Mouse (Mus musculus) limb, embryonic 14.5 days (tissue): ENCODE results near the gene Ankrd13a. TPM values are rescaled to one million over a fixed set of nuclear protein-coding genes. Genes with fewer than 3 reads are reported as not detected.
A peak's percentile ranks its signal among the peaks of the same experiment; 100 is the strongest.

ENCODE experiments used
- ATAC-seq: fragments of 200-750 bp; cut with Nextera tagmentation; 2 replicates; pipeline ENCODE4 v1.8.0; 2017; ENCODE audit warnings: low read depth, moderate number of reproducible peaks, moderate TSS enrichment; ENCODE audit not compliant: low FRiP score
- DNase-seq: peaks from one replicate; pipeline ENCODE4 v3.0.0-alpha.2; 2015; ENCODE audit warnings: low spot score
- H3K27ac ChIP-seq: fragments of 300-500 bp; sonication (generic); replicated peaks from 2 replicates; pipeline ENCODE4 v1.5.1; 2014; ENCODE audit warnings: low read depth, mild to moderate bottlenecking, low read length, moderate library complexity, mixed read lengths
- H3K27me3 ChIP-seq: fragments of 300-500 bp; sonication (generic); 2 replicates; pipeline ENCODE4 v1.6.1; 2014; ENCODE audit warnings: low read length, mixed read lengths; ENCODE audit not compliant: control insufficient read depth, insufficient read depth
- H3K36me3 ChIP-seq: fragments of 300-500 bp; sonication (generic); 2 replicates; pipeline ENCODE4 v1.6.1; 2014; ENCODE audit warnings: mild to moderate bottlenecking, low read length, moderate library complexity, mixed read lengths; ENCODE audit not compliant: control insufficient read depth, insufficient read depth
- H3K4me1 ChIP-seq: fragments of 300-500 bp; sonication (generic); 2 replicates; pipeline ENCODE4 v1.6.1; 2014; ENCODE audit warnings: antibody characterized with exemption, low read length, mixed read lengths; ENCODE audit not compliant: control insufficient read depth, insufficient read depth
- H3K4me2 ChIP-seq: fragments of 300-500 bp; sonication (generic); replicated peaks from 2 replicates; pipeline ENCODE4 v1.6.1; 2014; ENCODE audit warnings: low read depth, mild to moderate bottlenecking, low read length, moderate library complexity; ENCODE audit not compliant: severe bottlenecking
- H3K4me3 ChIP-seq: fragments of 300-500 bp; sonication (generic); replicated peaks from 2 replicates; pipeline ENCODE4 v1.5.1; 2014; ENCODE audit warnings: low read length
- H3K9ac ChIP-seq: fragments of 300-500 bp; sonication (generic); 2 replicates; pipeline ENCODE4 v1.6.1; 2014; ENCODE audit warnings: mild to moderate bottlenecking, low read depth, low read length, moderate library complexity; ENCODE audit not compliant: severe bottlenecking
- H3K9me3 ChIP-seq: fragments of 300-500 bp; sonication (generic); 2 replicates; pipeline ENCODE4 v1.6.1; 2016; ENCODE audit warnings: low read length; ENCODE audit not compliant: control insufficient read depth
- POLR2A ChIP-seq: fragments of 200-500 bp; IDR thresholded peaks from 2 replicates; pipeline ENCODE4 v1.8.0; 2012; ENCODE audit warnings: inconsistent platforms, mild to moderate bottlenecking, moderate library complexity, borderline replicate concordance; ENCODE audit not compliant: insufficient read depth, insufficient read length; ENCODE audit errors: extremely low read depth
- WGBS: fragments of 180-500 bp; shearing (Covaris S2); extraction: QIAGEN DNeasy Blood & Tissue Kit; methylation state at CpG from one replicate; pipeline ENCODE4 v1.1.7; 2014; 5-methylcytosine and 5-hydroxymethylcytosine counted together
- polyA plus RNA-seq, 2 experiments: library from polyadenylated mRNA; depleted of rRNA in 1 of 2; stranded (reverse) in 1 of 2; unstranded in 1 of 2; fragments of >200 nt; fragmentation: Nextera tagmentation in 1 of 2; extraction: Ambion mirVana in 1 of 2; gene quantifications; 2 replicates each; pipeline versions ENCODE4 v1.2.1 to v1.2.3; 2012 to 2014

Gene Ankrd13a
- polyA plus RNA-seq, 2 experiments: 51.6 to 67.6 TPM

- DNase-seq (peak; percentile 24), ATAC-seq (peak; percentile 9; the same call in 1 of the 2 replicates)
- no peaks in the 10 kb centered on the region for H3K9me3 ChIP-seq
- WGBS: 2% methylated on average over 36 of the region's 57 CpGs
- peak overlapping the region; percentile 95 for H3K9ac ChIP-seq
- peak overlapping the region; percentile 70 for H3K27ac ChIP-seq
- H3K27me3 ChIP-seq: no peaks in the 10 kb centered on the region
- H3K4me3 ChIP-seq: peak overlapping the region; percentile 98
- peak overlapping the region; percentile 95 for H3K4me2 ChIP-seq
- no peaks in the 10 kb centered on the region for H3K36me3 ChIP-seq
- H3K4me1 ChIP-seq: peaks cover 6% of the 10 kb centered on the region; the same call in 1 of the 2 replicates
- no peak for TF ChIP-seq POLR2A
Observed at GRCm38 (mm10) chr5:114772456-114773203, 1.8 kb upstream of the Ankrd13a start.

- Histone ChIP-seq H3K27me3 (no peaks in the 10 kb centered on the region), H3K9ac (peak overlapping the region; percentile 95), H3K4me1 (peaks cover 6% of the 10 kb centered on the region; the same call in 1 of the 2 replicates), H3K9me3 (no peaks in the 10 kb centered on the region), H3K36me3 (no peaks in the 10 kb centered on the region), H3K4me3 (peak overlapping the region; percentile 98), H3K27ac (peak overlapping the region; percentile 96), H3K4me2 (peak overlapping the region; percentile 95)
- under 1% methylated on average over 36 of the region's 52 CpGs for WGBS
- peak; percentile 51; the same call in 1 of the 2 replicates for TF ChIP-seq POLR2A
- ATAC-seq (peak; percentile 86), DNase-seq (peak; percentile 95)
Observed at GRCm38 (mm10) chr5:114773211-114773710, 1.2 kb upstream of the Ankrd13a start.

- no peaks in the 10 kb centered on the region for H3K27me3 ChIP-seq
- no peak for TF ChIP-seq POLR2A
- ATAC-seq: no peak
Observed at GRCm38 (mm10) chr5:114773780-114774179, 697 bp upstream of the Ankrd13a start.

GRCm38 (mm10) chr5:114775056-114775979 is 841 bp downstream of the Ankrd13a start, which contains the start of gene Git2:
Gene Git2 (minus strand): TSS chr5:114775517.
- no peaks in the 10 kb centered on the region for H3K27me3 ChIP-seq
- peak; percentile 14 for DNase-seq

More at GRCm38 (mm10) chr5:114773780-114774179, 697 bp upstream of the Ankrd13a start:
- H3K9ac ChIP-seq: peak overlapping the region; percentile 95
- 2% methylated on average over 11 of the region's 11 CpGs for WGBS
- H3K4me3 ChIP-seq: peak overlapping the region; percentile 98
- H3K27ac ChIP-seq: peak overlapping the region; percentile 96
- H3K36me3 ChIP-seq: no peaks in the 10 kb centered on the region
- H3K4me2 ChIP-seq: peak overlapping the region; percentile 95
- peaks cover 6% of the 10 kb centered on the region; the same call in 1 of the 2 replicates for H3K4me1 ChIP-seq
- H3K9me3 ChIP-seq: no peaks in the 10 kb centered on the region
- DNase-seq: no peak

GRCm38 (mm10) chr5:114776174-114776573 is 1.7 kb downstream of the Ankrd13a start:
- peak overlapping the region; percentile 95 for H3K4me2 ChIP-seq
- peaks cover 6% of the 10 kb centered on the region; the same call in 1 of the 2 replicates for H3K4me1 ChIP-seq
- H3K9me3 ChIP-seq: no peaks in the 10 kb centered on the region
- no peak overlapping the region for H3K9ac ChIP-seq
- 66% methylated on average over 7 of the region's 7 CpGs for WGBS
- H3K4me3 ChIP-seq: no peak overlapping the region
- ATAC-seq: no peak
- TF ChIP-seq POLR2A: no peak
- DNase-seq: no peak
- H3K27ac ChIP-seq: no peak overlapping the region
- no peaks in the 10 kb centered on the region for H3K27me3 ChIP-seq
- H3K36me3 ChIP-seq: no peaks in the 10 kb centered on the region

More at GRCm38 (mm10) chr5:114775056-114775979, 841 bp downstream of the Ankrd13a start, which contains the start of gene Git2:
- H3K36me3 ChIP-seq: no peaks in the 10 kb centered on the region
- H3K27ac ChIP-seq: peak within 1 kb of the TSS; percentile 96
- no peaks in the 10 kb centered on the region for H3K9me3 ChIP-seq
- peaks cover 6% of the 10 kb centered on the region; the same call in 1 of the 2 replicates for H3K4me1 ChIP-seq
- peak within 1 kb of the TSS; percentile 98 for H3K4me3 ChIP-seq
- peak within 1 kb of the TSS; percentile 95 for H3K9ac ChIP-seq
- no peak for TF ChIP-seq POLR2A
- under 1% methylated on average over 44 of the region's 63 CpGs for WGBS
- peak within 1 kb of the TSS; percentile 95 for H3K4me2 ChIP-seq
- ATAC-seq: no peak
